Mouse (Mus musculus): ENCODE measurements at regions not wholly inside any gene's neighbourhood (a gene's known extent, or its start where the extent isn't known, plus 50 kb on each side); places are given as distances from the start of the nearest gene placed in this dataset.

- no peak for DNase-seq (ENCODE audit: low read depth, low spot score)
- no peak overlapping the region for H3K4me3 ChIP-seq (ENCODE audit: control insufficient read depth in 1 of 2, insufficient read depth in 1 of 2, low read depth in 2 of 2, low read length in 2 of 2)
- H3K4me1 ChIP-seq (ENCODE audit: control insufficient read depth in 1 of 2, insufficient read depth in 2 of 2, low read length in 2 of 2): no peaks in the 10 kb centered on the region
- TF ChIP-seq POLR2AphosphoS2 (IDR thresholded peaks at IDR 0.05; ENCODE audit: low read length) (no peak), POLR2A (IDR thresholded peaks at IDR 0.05; ENCODE audit: control insufficient read depth in 1 of 2, insufficient read depth in 1 of 2, low read depth in 1 of 2, low read length in 2 of 2, poor library complexity in 1 of 2) (no peak), MEF2A (IDR thresholded peaks at IDR 0.05; ENCODE audit: extremely low read depth, insufficient replicate concordance, low read depth, low read length, poor library complexity, severe bottlenecking) (no peak), SMC3 (IDR thresholded peaks at IDR 0.05; ENCODE audit: low read depth, low read length) (no peak)
- H3K27ac ChIP-seq (ENCODE audit: control insufficient read depth, low read depth, low read length): no peak overlapping the region
- H3K9ac ChIP-seq (ENCODE audit: control insufficient read depth, low read depth, low read length, poor library complexity, severe bottlenecking): no peak overlapping the region
- no peaks in the 10 kb centered on the region for H3K79me2 ChIP-seq (ENCODE audit: control insufficient read depth, insufficient read depth, low read length, poor library complexity)
- H3K27me3 ChIP-seq (ENCODE audit: control insufficient read depth in 1 of 2, insufficient read depth in 2 of 2, low read length in 2 of 2): no peaks in the 10 kb centered on the region
- no peaks in the 10 kb centered on the region for H3K9me3 ChIP-seq (replicated peaks; ENCODE audit: insufficient read depth, low read length)
- no peaks in the 10 kb centered on the region for H3K36me3 ChIP-seq (ENCODE audit: control insufficient read depth in 1 of 2, insufficient read depth in 2 of 2, low read length in 2 of 2)
Measured at GRCm38 (mm10) chr16:44614235-44614634, 55.5 kb upstream of the Boc start.

- Histone ChIP-seq H3K9ac (ENCODE audit: control insufficient read depth, low read depth, low read length, poor library complexity, severe bottlenecking) (no peak overlapping the region), H3K9me3 (replicated peaks; ENCODE audit: insufficient read depth, low read length) (no peaks in the 10 kb centered on the region), H3K79me2 (ENCODE audit: control insufficient read depth, insufficient read depth, low read length, poor library complexity) (no peaks in the 10 kb centered on the region), H3K36me3 (ENCODE audit: control insufficient read depth in 1 of 2, insufficient read depth in 2 of 2, low read length in 2 of 2) (no peaks in the 10 kb centered on the region), H3K27me3 (ENCODE audit: control insufficient read depth in 1 of 2, insufficient read depth in 2 of 2, low read length in 2 of 2) (no peaks in the 10 kb centered on the region), H3K4me1 (ENCODE audit: control insufficient read depth in 1 of 2, insufficient read depth in 2 of 2, low read length in 2 of 2) (no peaks in the 10 kb centered on the region), H3K27ac (ENCODE audit: control insufficient read depth, low read depth, low read length) (no peak overlapping the region), H3K4me3 (ENCODE audit: control insufficient read depth in 1 of 2, insufficient read depth in 1 of 2, low read depth in 2 of 2, low read length in 2 of 2) (no peak overlapping the region)
- DNase-seq (ENCODE audit: low read depth, low spot score): no peak
- TF ChIP-seq CTCF (IDR thresholded peaks at IDR 0.05 in 2 of 3, conservative IDR thresholded peaks at IDR 0.05 in 1 of 3; ENCODE audit: control insufficient read depth in 1 of 3, insufficient read depth in 1 of 3, low read depth in 2 of 3, low read length in 3 of 3, poor library complexity in 1 of 3, severe bottlenecking in 1 of 3): no peak
Measured at GRCm38 (mm10) chr16:44612676-44613075, 54.0 kb upstream of the Boc start.

GRCm38 (mm10) chr16:44611525-44611924, 52.8 kb upstream of the Boc start:
- Histone ChIP-seq H3K9ac (ENCODE audit: control insufficient read depth, low read depth, low read length, poor library complexity, severe bottlenecking) (no peak overlapping the region), H3K79me2 (ENCODE audit: control insufficient read depth, insufficient read depth, low read length, poor library complexity) (no peaks in the 10 kb centered on the region), H3K9me3 (replicated peaks; ENCODE audit: insufficient read depth, low read length) (no peaks in the 10 kb centered on the region), H3K27me3 (ENCODE audit: control insufficient read depth in 1 of 2, insufficient read depth in 2 of 2, low read length in 2 of 2) (no peaks in the 10 kb centered on the region), H3K36me3 (ENCODE audit: control insufficient read depth in 1 of 2, insufficient read depth in 2 of 2, low read length in 2 of 2) (no peaks in the 10 kb centered on the region), H3K4me3 (ENCODE audit: control insufficient read depth in 1 of 2, insufficient read depth in 1 of 2, low read depth in 2 of 2, low read length in 2 of 2) (no peak overlapping the region), H3K4me1 (ENCODE audit: control insufficient read depth in 1 of 2, insufficient read depth in 2 of 2, low read length in 2 of 2) (no peaks in the 10 kb centered on the region), H3K27ac (ENCODE audit: control insufficient read depth, low read depth, low read length) (no peak overlapping the region)
- no peak for TF ChIP-seq TCF12 (IDR thresholded peaks at IDR 0.05; ENCODE audit: low read depth, low read length)
- TF ChIP-seq POLR2AphosphoS5 (IDR thresholded peaks at IDR 0.05; ENCODE audit: borderline replicate concordance, low read depth, low read length): no peak
- no peak for TF ChIP-seq ZMIZ1 (IDR thresholded peaks at IDR 0.05; ENCODE audit: low read depth, low read length)
- TF ChIP-seq NELFE (IDR thresholded peaks at IDR 0.05; ENCODE audit: low read depth, low read length): no peak
- no peak for TF ChIP-seq ETS1 (IDR thresholded peaks at IDR 0.05; ENCODE audit: low read depth, low read length)
- DNase-seq (ENCODE audit: low read depth, low spot score): no peak

GRCm38 (mm10) chr16:44608586-44608985, 49.9 kb upstream of the Boc start:
- Histone ChIP-seq H3K9ac (ENCODE audit: control insufficient read depth, low read depth, low read length, poor library complexity, severe bottlenecking) (no peak overlapping the region), H3K79me2 (ENCODE audit: control insufficient read depth, insufficient read depth, low read length, poor library complexity) (no peaks in the 10 kb centered on the region), H3K9me3 (replicated peaks; ENCODE audit: insufficient read depth, low read length) (no peaks in the 10 kb centered on the region), H3K27me3 (ENCODE audit: control insufficient read depth in 1 of 2, insufficient read depth in 2 of 2, low read length in 2 of 2) (peaks cover 0 to 2% of the 10 kb centered on the region in 2 experiments; a peak in 2 of 4 replicates), H3K36me3 (ENCODE audit: control insufficient read depth in 1 of 2, insufficient read depth in 2 of 2, low read length in 2 of 2) (no peaks in the 10 kb centered on the region), H3K4me1 (ENCODE audit: control insufficient read depth in 1 of 2, insufficient read depth in 2 of 2, low read length in 2 of 2) (no peaks in the 10 kb centered on the region), H3K27ac (ENCODE audit: control insufficient read depth, low read depth, low read length) (no peak overlapping the region), H3K4me3 (ENCODE audit: control insufficient read depth in 1 of 2, insufficient read depth in 1 of 2, low read depth in 2 of 2, low read length in 2 of 2) (no peak overlapping the region)
- DNase-seq (ENCODE audit: low read depth, low spot score): no peak
- no peak for TF ChIP-seq TBP (IDR thresholded peaks at IDR 0.05; ENCODE audit: low read depth, low read length)
- no peak for TF ChIP-seq ETS1 (IDR thresholded peaks at IDR 0.05; ENCODE audit: low read depth, low read length)
- TF ChIP-seq MYB (IDR thresholded peaks at IDR 0.05; ENCODE audit: low read depth, low read length): no peak
- no peak for TF ChIP-seq ZMIZ1 (IDR thresholded peaks at IDR 0.05; ENCODE audit: low read depth, low read length)
- TF ChIP-seq EP300 (IDR thresholded peaks at IDR 0.05; ENCODE audit: low read depth in 1 of 2, low read length in 2 of 2): no peak
- no peak for TF ChIP-seq RAD21 (IDR thresholded peaks at IDR 0.05; ENCODE audit: low read depth, low read length)
- TF ChIP-seq GATA1 (IDR thresholded peaks at IDR 0.05; ENCODE audit: low read depth, low read length): no peak
- no peak for TF ChIP-seq UBTF (IDR thresholded peaks at IDR 0.05; ENCODE audit: borderline replicate concordance, insufficient read depth, low read depth, low read length)
- TF ChIP-seq MEF2A (IDR thresholded peaks at IDR 0.05; ENCODE audit: extremely low read depth, insufficient replicate concordance, low read depth, low read length, poor library complexity, severe bottlenecking): no peak
- no peak for TF ChIP-seq ZC3H11A (IDR thresholded peaks at IDR 0.05; ENCODE audit: low read depth, low read length)

Data from MEL (cell line).